Mouse (Mus musculus) neural tube, embryonic 13.5 days (tissue): ENCODE data around the gene Pax5. TPM values are rescaled to one million over a fixed set of nuclear protein-coding genes. Genes with fewer than 3 reads are reported as not detected.
A peak's percentile ranks its signal among the peaks of the same experiment; 100 is the strongest.

Source experiments
- ATAC-seq: fragments of 200-750 bp; cut with Nextera tagmentation; 2 replicates; pipeline ENCODE4 v1.8.0; 2017; ENCODE audit warnings: low read depth, mild to moderate bottlenecking, moderate TSS enrichment, moderate library complexity
- H3K27ac ChIP-seq: fragments of 300-500 bp; sonication (generic); replicated peaks from 2 replicates; pipeline ENCODE4 v1.5.1; 2015; ENCODE audit warnings: moderate library complexity, mild to moderate bottlenecking, inconsistent platforms
- H3K27me3 ChIP-seq: fragments of 300-500 bp; sonication (generic); 2 replicates; pipeline ENCODE4 v1.6.1; 2015; ENCODE audit warnings: mild to moderate bottlenecking, inconsistent platforms
- H3K36me3 ChIP-seq: fragments of 300-500 bp; sonication (generic); 2 replicates; pipeline ENCODE4 v1.6.1; 2015; ENCODE audit warnings: mild to moderate bottlenecking, inconsistent platforms
- H3K4me1 ChIP-seq: fragments of 300-500 bp; sonication (generic); replicated peaks from 2 replicates; pipeline ENCODE4 v1.6.1; 2015; ENCODE audit warnings: inconsistent platforms
- H3K4me2 ChIP-seq: fragments of 300-500 bp; sonication (generic); 2 replicates; pipeline ENCODE4 v1.6.1; 2015; ENCODE audit warnings: inconsistent platforms, mild to moderate bottlenecking, moderate library complexity
- H3K4me3 ChIP-seq: fragments of 300-500 bp; sonication (generic); 2 replicates; pipeline ENCODE4 v1.5.1; 2015; ENCODE audit warnings: mild to moderate bottlenecking, inconsistent platforms
- H3K9ac ChIP-seq: fragments of 300-500 bp; sonication (generic); 2 replicates; pipeline ENCODE4 v1.6.1; 2015; ENCODE audit warnings: moderate library complexity, mild to moderate bottlenecking, inconsistent platforms
- H3K9me3 ChIP-seq: fragments of 300-500 bp; sonication (generic); 2 replicates; pipeline ENCODE4 v1.6.1; 2016; ENCODE audit warnings: inconsistent platforms
- WGBS: fragments of 180-500 bp; shearing (Covaris S2); methylation state at CpG from one replicate; pipeline ENCODE4 v1.1.7; 2015; 5-methylcytosine and 5-hydroxymethylcytosine counted together
- polyA plus RNA-seq: library from polyadenylated mRNA; unstranded; fragments of >200 nt; fragmentation: Nextera tagmentation; extraction: Ambion mirVana; gene quantifications from 2 replicates; pipeline ENCODE4 v1.2.1, GENCODE M21; 2015

Gene Pax5
- polyA plus RNA-seq, 1 experiment from 2014 or later: 2.1 TPM

- no peaks in the 10 kb centered on the region for H3K36me3 ChIP-seq
- H3K4me3 ChIP-seq: no peak overlapping the region
- WGBS: 12% methylated on average over 7 of the region's 7 CpGs
- H3K27ac ChIP-seq: no peak overlapping the region
- H3K4me1 ChIP-seq: peaks cover 40% of the 10 kb centered on the region
- no peak for ATAC-seq
- H3K27me3 ChIP-seq: peaks cover 30% of the 10 kb centered on the region
- H3K9me3 ChIP-seq: no peaks in the 10 kb centered on the region
- no peak overlapping the region for H3K9ac ChIP-seq
- H3K4me2 ChIP-seq: no peak overlapping the region
These were observed 198.6 kb downstream of the Pax5 start for GRCm38 (mm10) chr4:44511682-44512081.

- 13% methylated on average over 25 of the region's 25 CpGs for WGBS
- H3K4me3 ChIP-seq: no peak overlapping the region
- H3K9ac ChIP-seq: peak overlapping the region; percentile 46; the same call in 1 of the 2 replicates
- peaks cover 43% of the 10 kb centered on the region for H3K4me1 ChIP-seq
- H3K9me3 ChIP-seq: no peaks in the 10 kb centered on the region
- no peaks in the 10 kb centered on the region for H3K36me3 ChIP-seq
- peak overlapping the region; percentile 78 for H3K27ac ChIP-seq
- H3K4me2 ChIP-seq: peak overlapping the region; percentile 41
- ATAC-seq: peak; percentile 64
- H3K27me3 ChIP-seq: peaks cover 30% of the 10 kb centered on the region
These were observed 201.7 kb downstream of the Pax5 start for GRCm38 (mm10) chr4:44508386-44509226.

- Histone ChIP-seq H3K9me3 (no peaks in the 10 kb centered on the region), H3K27me3 (peaks cover 22% of the 10 kb centered on the region), H3K9ac (peak overlapping the region; percentile 46; the same call in 1 of the 2 replicates), H3K36me3 (no peaks in the 10 kb centered on the region), H3K27ac (peak overlapping the region; percentile 78), H3K4me2 (peak overlapping the region; percentile 41), H3K4me1 (peaks cover 45% of the 10 kb centered on the region), H3K4me3 (no peak overlapping the region)
- 13% methylated on average over 14 of the region's 14 CpGs for WGBS
- no peak for ATAC-seq
These were observed 202.4 kb downstream of the Pax5 start for GRCm38 (mm10) chr4:44507861-44508260.

- no peak overlapping the region for H3K4me2 ChIP-seq
- ATAC-seq: no peak
- no peaks in the 10 kb centered on the region for H3K36me3 ChIP-seq
- WGBS: 78% methylated on average over 7 of the region's 7 CpGs
- H3K9ac ChIP-seq: no peak overlapping the region
- H3K4me3 ChIP-seq: no peak overlapping the region
- H3K27me3 ChIP-seq: peaks cover 10% of the 10 kb centered on the region
- H3K9me3 ChIP-seq: no peaks in the 10 kb centered on the region
- no peak overlapping the region for H3K27ac ChIP-seq
- H3K4me1 ChIP-seq: peaks cover 42% of the 10 kb centered on the region
These were observed 205.3 kb downstream of the Pax5 start for GRCm38 (mm10) chr4:44504998-44505397.

- no peak overlapping the region for H3K27ac ChIP-seq
- H3K4me2 ChIP-seq: no peak overlapping the region
- H3K4me1 ChIP-seq: peaks cover 16% of the 10 kb centered on the region
- 24% methylated on average over 9 of the region's 9 CpGs for WGBS
- H3K9me3 ChIP-seq: no peaks in the 10 kb centered on the region
- no peaks in the 10 kb centered on the region for H3K36me3 ChIP-seq
- H3K9ac ChIP-seq: no peak overlapping the region
- H3K4me3 ChIP-seq: no peak overlapping the region
- no peak for ATAC-seq
- H3K27me3 ChIP-seq: no peaks in the 10 kb centered on the region
These were observed 208.0 kb downstream of the Pax5 start for GRCm38 (mm10) chr4:44502196-44502867.

GRCm38 (mm10) chr4:44498156-44498555, 212.1 kb downstream of the Pax5 start:
- Histone ChIP-seq H3K27ac (no peak overlapping the region), H3K27me3 (peaks cover 9% of the 10 kb centered on the region), H3K36me3 (no peaks in the 10 kb centered on the region), H3K9me3 (no peaks in the 10 kb centered on the region), H3K4me1 (peaks cover 10% of the 10 kb centered on the region), H3K9ac (no peak overlapping the region), H3K4me2 (no peak overlapping the region), H3K4me3 (no peak overlapping the region)
- ATAC-seq: no peak
- 79% methylated on average over 5 of the region's 5 CpGs for WGBS

- Histone ChIP-seq H3K9me3 (no peaks in the 10 kb centered on the region), H3K27me3 (peaks cover 17% of the 10 kb centered on the region), H3K36me3 (no peaks in the 10 kb centered on the region), H3K4me1 (peaks cover 8% of the 10 kb centered on the region), H3K9ac (no peak overlapping the region), H3K4me2 (no peak overlapping the region), H3K27ac (no peak overlapping the region), H3K4me3 (no peak overlapping the region)
- WGBS: 88% methylated on average over 2 of the region's 2 CpGs
- ATAC-seq: no peak
These were observed 214.5 kb downstream of the Pax5 start for GRCm38 (mm10) chr4:44495836-44496235.

- H3K4me3 ChIP-seq: no peak overlapping the region
- no peak overlapping the region for H3K4me2 ChIP-seq
- whole genome bisulfite sequencing: 71% methylated on average over 6 of the region's 6 CpGs
- H3K27me3 ChIP-seq: peaks cover 17% of the 10 kb centered on the region
- no peak for ATAC-seq
- no peaks in the 10 kb centered on the region for H3K36me3 ChIP-seq
- H3K27ac ChIP-seq: no peak overlapping the region
- H3K9ac ChIP-seq: no peak overlapping the region
- H3K9me3 ChIP-seq: no peaks in the 10 kb centered on the region
- H3K4me1 ChIP-seq: peaks cover 20% of the 10 kb centered on the region
These were observed 216.5 kb downstream of the Pax5 start for GRCm38 (mm10) chr4:44493756-44494155.

- WGBS: 46% methylated on average over 6 of the region's 6 CpGs
- Histone ChIP-seq H3K36me3 (no peaks in the 10 kb centered on the region), H3K4me3 (no peak overlapping the region), H3K9me3 (no peaks in the 10 kb centered on the region), H3K4me1 (peaks cover 30% of the 10 kb centered on the region), H3K27me3 (peaks cover 20% of the 10 kb centered on the region; the same call in 1 of the 2 replicates), H3K9ac (no peak overlapping the region), H3K27ac (no peak overlapping the region), H3K4me2 (no peak overlapping the region)
- no peak for ATAC-seq
These were observed 219.4 kb downstream of the Pax5 start for GRCm38 (mm10) chr4:44490872-44491271.

GRCm38 (mm10) chr4:44488702-44489101, 221.6 kb downstream of the Pax5 start:
- Histone ChIP-seq H3K9me3 (no peaks in the 10 kb centered on the region), H3K4me1 (peaks cover 37% of the 10 kb centered on the region), H3K4me2 (no peak overlapping the region), H3K9ac (no peak overlapping the region), H3K36me3 (no peaks in the 10 kb centered on the region), H3K27me3 (peaks cover 15% of the 10 kb centered on the region; the same call in 1 of the 2 replicates), H3K27ac (0 out of 2 replicates have a peak overlapping the region, but pooled peaks have one; percentile 18), H3K4me3 (no peak overlapping the region)
- WGBS: 34% methylated on average over 8 of the region's 8 CpGs
- ATAC-seq: no peak

GRCm38 (mm10) chr4:44488219-44488618, 222.1 kb downstream of the Pax5 start:
- Histone ChIP-seq H3K36me3 (no peaks in the 10 kb centered on the region), H3K27ac (no peak overlapping the region), H3K9me3 (no peaks in the 10 kb centered on the region), H3K4me2 (no peak overlapping the region), H3K4me1 (peaks cover 37% of the 10 kb centered on the region), H3K9ac (no peak overlapping the region), H3K4me3 (no peak overlapping the region), H3K27me3 (peaks cover 12% of the 10 kb centered on the region)
- no peak for ATAC-seq
- WGBS: 42% methylated on average over 8 of the region's 8 CpGs

- Histone ChIP-seq H3K4me3 (no peak overlapping the region), H3K36me3 (no peaks in the 10 kb centered on the region), H3K4me1 (peaks cover 8% of the 10 kb centered on the region; the same call in 1 of the 2 replicates), H3K27ac (no peak overlapping the region), H3K27me3 (peaks cover 12% of the 10 kb centered on the region; the same call in 1 of the 2 replicates), H3K9ac (no peak overlapping the region), H3K9me3 (no peaks in the 10 kb centered on the region), H3K4me2 (no peak overlapping the region)
- 92% methylated on average over 9 of the region's 9 CpGs for WGBS
- no peak for ATAC-seq
These were observed 227.4 kb downstream of the Pax5 start for GRCm38 (mm10) chr4:44482851-44483250.
